Mouse (Mus musculus) kidney, embryonic 14.5 days (tissue): ENCODE results near the gene Tsks. TPM values are rescaled to one million over a fixed set of nuclear protein-coding genes. Genes with fewer than 3 reads are reported as not detected.

Source experiments
- ATAC-seq: fragments of 200-750 bp; cut with Nextera tagmentation; 2 replicates; pipeline ENCODE4 v1.8.0; 2017; ENCODE audit warnings: moderate number of reproducible peaks, mild to moderate bottlenecking, moderate TSS enrichment, moderate library complexity; ENCODE audit not compliant: low FRiP score, low TSS enrichment
- H3K27ac ChIP-seq: fragments of 300-500 bp; sonication (generic); 2 replicates; pipeline ENCODE4 v1.5.1; 2014; ENCODE audit warnings: low read depth, mild to moderate bottlenecking, low read length, moderate library complexity, mixed read lengths
- H3K27me3 ChIP-seq: fragments of 300-500 bp; sonication (generic); 2 replicates; pipeline ENCODE4 v1.6.1; 2014; ENCODE audit warnings: mild to moderate bottlenecking, low read length; ENCODE audit not compliant: control insufficient read depth, insufficient read depth
- H3K36me3 ChIP-seq: fragments of 300-500 bp; sonication (generic); 2 replicates; pipeline ENCODE4 v1.6.1; 2014; ENCODE audit warnings: low read length, mixed read lengths; ENCODE audit not compliant: control insufficient read depth, insufficient read depth
- H3K4me1 ChIP-seq: fragments of 300-500 bp; sonication (generic); 2 replicates; pipeline ENCODE4 v1.6.1; 2014; ENCODE audit warnings: low read length, mixed read lengths; ENCODE audit not compliant: control insufficient read depth, insufficient read depth
- H3K4me2 ChIP-seq: fragments of 300-500 bp; sonication (generic); replicated peaks from 2 replicates; pipeline ENCODE4 v1.6.1; 2014; ENCODE audit warnings: low read depth, mild to moderate bottlenecking, low read length
- H3K4me3 ChIP-seq: fragments of 300-500 bp; sonication (generic); 2 replicates; pipeline ENCODE4 v1.5.1; 2014; ENCODE audit warnings: mild to moderate bottlenecking, low read length
- H3K9ac ChIP-seq: fragments of 300-500 bp; sonication (generic); 2 replicates; pipeline ENCODE4 v1.6.1; 2014; ENCODE audit warnings: low read depth, mild to moderate bottlenecking, low read length, moderate library complexity
- H3K9me3 ChIP-seq: fragments of 300-500 bp; sonication (generic); 2 replicates; pipeline ENCODE4 v1.6.1; 2016; ENCODE audit warnings: low read length; ENCODE audit not compliant: control insufficient read depth
- WGBS: fragments of 180-500 bp; shearing (Covaris S2); extraction: QIAGEN DNeasy Blood & Tissue Kit; methylation state at CpG from one replicate; pipeline ENCODE4 v1.1.7; 2014; 5-methylcytosine and 5-hydroxymethylcytosine counted together
- polyA plus RNA-seq: library from polyadenylated mRNA; unstranded; fragments of >200 nt; fragmentation: Nextera tagmentation; extraction: Ambion mirVana; gene quantifications from 2 replicates; pipeline ENCODE4 v1.2.1, GENCODE M21; 2014

Gene Tsks
- polyA plus RNA-seq, 1 experiment from 2014 or later, result not detected

DNA sequence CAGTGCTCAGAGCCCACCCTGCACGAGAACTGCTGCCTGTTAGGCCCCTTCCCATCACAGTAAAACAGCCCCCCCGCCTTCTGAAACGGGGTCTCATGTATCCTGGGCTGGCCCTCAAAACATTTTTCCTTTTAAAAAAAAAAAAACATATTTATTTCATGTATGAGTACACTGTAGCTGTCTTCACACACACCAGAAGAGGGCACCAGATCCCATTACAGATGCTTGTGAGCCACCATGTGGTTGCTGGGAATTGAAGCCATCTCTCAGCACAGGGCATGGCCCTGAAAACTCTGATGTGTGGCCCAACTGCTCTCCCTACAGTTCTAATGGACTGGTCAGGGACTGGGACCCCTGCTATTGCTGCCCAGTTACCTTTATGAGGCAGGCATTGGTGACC is 35.3 kb downstream of the Tsks start:
- H3K36me3 ChIP-seq, result peaks cover 75% of the 10 kb centered on the region
- no peak for ATAC-seq
- peaks cover 6% of the 10 kb centered on the region; the same call in 1 of the 2 replicates for H3K4me1 ChIP-seq
- no peaks in the 10 kb centered on the region for H3K27me3 ChIP-seq
- H3K27ac ChIP-seq, result no peak overlapping the region
- no peaks in the 10 kb centered on the region for H3K9me3 ChIP-seq
- whole genome bisulfite sequencing, result 93% methylated on average over 3 of the region's 3 CpGs
- H3K9ac ChIP-seq, result no peak overlapping the region
- H3K4me3 ChIP-seq, result no peak overlapping the region
- H3K4me2 ChIP-seq, result no peak overlapping the region

DNA sequence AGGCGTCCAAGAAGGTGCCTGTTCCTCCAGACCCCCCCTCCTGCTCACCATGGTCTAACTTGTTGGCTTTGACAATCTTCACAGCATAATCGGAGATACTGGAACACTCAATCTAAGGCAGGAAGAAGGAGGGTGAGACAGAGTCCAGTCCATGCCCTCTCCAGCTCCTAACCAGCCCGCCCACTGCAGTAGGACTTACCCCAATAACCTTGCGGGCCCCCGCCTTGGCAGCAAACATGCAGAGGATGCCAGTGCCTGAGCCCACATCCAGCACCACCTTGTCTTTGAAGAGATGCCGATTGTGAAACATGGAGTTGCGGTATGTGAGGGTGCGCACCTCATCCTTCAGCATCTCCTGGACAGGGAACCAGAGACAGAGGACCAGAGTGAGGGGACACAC is 38.5 kb downstream of the Tsks start:
- peaks cover 70% of the 10 kb centered on the region for H3K36me3 ChIP-seq
- no peaks in the 10 kb centered on the region for H3K9me3 ChIP-seq
- H3K27ac ChIP-seq, result no peak overlapping the region
- H3K27me3 ChIP-seq, result no peaks in the 10 kb centered on the region
- H3K4me1 ChIP-seq, result peaks cover 15% of the 10 kb centered on the region
- H3K9ac ChIP-seq, result no peak overlapping the region
- H3K4me3 ChIP-seq, result no peak overlapping the region
- no peak overlapping the region for H3K4me2 ChIP-seq
- WGBS, result 94% methylated on average over 8 of the region's 8 CpGs
- no peak for ATAC-seq

GRCm38 (mm10) chr7:44983085-44983484 is 40.1 kb downstream of the Tsks start:
- WGBS, result 35% methylated on average over 6 of the region's 6 CpGs
- ATAC-seq, result no peak
- Histone ChIP-seq H3K27me3 (no peaks in the 10 kb centered on the region), H3K4me1 (peaks cover 17% of the 10 kb centered on the region), H3K4me3 (no peak overlapping the region; the same call in 1 of the 2 replicates), H3K27ac (no peak overlapping the region), H3K4me2 (no peak overlapping the region), H3K9ac (no peak overlapping the region), H3K36me3 (peaks cover 55% of the 10 kb centered on the region), H3K9me3 (no peaks in the 10 kb centered on the region)

GRCm38 (mm10) chr7:44983944-44984832 is 41.2 kb downstream of the Tsks start:
- H3K4me1 ChIP-seq, result peaks cover 24% of the 10 kb centered on the region
- peak overlapping the region; percentile 97 for H3K4me3 ChIP-seq
- no peak for ATAC-seq
- H3K36me3 ChIP-seq, result peaks cover 46% of the 10 kb centered on the region
- H3K27me3 ChIP-seq, result no peaks in the 10 kb centered on the region
- WGBS, result 73% methylated on average over 7 of the region's 7 CpGs
- peak overlapping the region; percentile 99; the same call in 1 of the 2 replicates for H3K9ac ChIP-seq
- H3K4me2 ChIP-seq, result peak overlapping the region; percentile 55
- H3K27ac ChIP-seq, result peak overlapping the region; percentile 24; the same call in 1 of the 2 replicates
- no peaks in the 10 kb centered on the region for H3K9me3 ChIP-seq

- WGBS, result 36% methylated on average over 3 of the region's 3 CpGs
- peaks cover 26% of the 10 kb centered on the region for H3K4me1 ChIP-seq
- peak overlapping the region; percentile 99; the same call in 1 of the 2 replicates for H3K9ac ChIP-seq
- peak overlapping the region; percentile 8; the same call in 1 of the 2 replicates for H3K27ac ChIP-seq
- ATAC-seq, result no peak
- H3K4me2 ChIP-seq, result peak overlapping the region; percentile 55
- H3K27me3 ChIP-seq, result no peaks in the 10 kb centered on the region
- peaks cover 43% of the 10 kb centered on the region for H3K36me3 ChIP-seq
- H3K9me3 ChIP-seq, result no peaks in the 10 kb centered on the region
- H3K4me3 ChIP-seq, result peak overlapping the region; percentile 97
These were observed 41.8 kb downstream of the Tsks start for GRCm38 (mm10) chr7:44984833-44985164.

DNA sequence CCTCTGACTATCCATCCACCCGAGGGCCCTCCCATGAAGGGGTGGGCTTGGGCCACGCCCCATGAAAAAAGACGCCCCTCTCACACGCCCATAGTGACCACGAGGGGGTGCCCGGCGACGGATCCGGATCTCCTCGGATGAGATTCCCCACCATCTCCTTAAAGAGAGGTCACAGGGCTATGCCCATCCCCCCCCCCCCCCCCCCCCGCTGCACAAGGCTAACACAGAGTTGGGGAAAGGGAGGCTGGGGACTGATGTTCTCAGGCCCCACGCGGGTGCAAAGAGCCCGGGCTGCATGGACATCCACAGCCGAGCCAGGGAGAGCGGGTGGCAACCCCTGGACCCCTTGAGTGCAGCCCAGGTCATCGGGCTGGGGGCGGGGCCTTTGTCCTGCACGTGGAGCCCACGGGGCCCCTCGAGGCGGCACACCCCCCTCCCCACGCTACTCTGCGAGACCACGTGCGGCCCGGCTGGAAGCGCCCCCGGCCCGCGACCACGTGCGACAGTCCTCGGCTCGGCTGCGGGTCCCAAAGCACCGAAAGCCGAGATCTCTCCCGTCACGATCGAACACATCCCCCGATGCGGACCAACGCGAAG is 42.7 kb downstream of the Tsks start:
- H3K9me3 ChIP-seq, result no peaks in the 10 kb centered on the region
- 0% methylated on average over 25 of the region's 45 CpGs for WGBS
- peak overlapping the region; percentile 99 for H3K9ac ChIP-seq
- peaks cover 26% of the 10 kb centered on the region for H3K4me1 ChIP-seq
- H3K4me3 ChIP-seq, result peak overlapping the region; percentile 97
- peak; percentile 33 for ATAC-seq
- H3K4me2 ChIP-seq, result peak overlapping the region; percentile 55
- no peaks in the 10 kb centered on the region for H3K27me3 ChIP-seq
- H3K36me3 ChIP-seq, result peaks cover 35% of the 10 kb centered on the region
- peak overlapping the region; percentile 98 for H3K27ac ChIP-seq

GRCm38 (mm10) chr7:44986192-44986878 is 43.3 kb downstream of the Tsks start, which contains the start of gene Prmt1:
Gene Prmt1, minus strand, starts transcription at chr7:44986568.
- Histone ChIP-seq H3K4me1 (peaks cover 26% of the 10 kb centered on the region), H3K27ac (peak within 1 kb of the TSS; percentile 98), H3K36me3 (peaks cover 30% of the 10 kb centered on the region), H3K9me3 (no peaks in the 10 kb centered on the region), H3K4me3 (peak within 1 kb of the TSS; percentile 97), H3K27me3 (no peaks in the 10 kb centered on the region), H3K9ac (peak within 1 kb of the TSS; percentile 99), H3K4me2 (peak within 1 kb of the TSS; percentile 68)
- WGBS, result under 1% methylated on average over 42 of the region's 42 CpGs
- peak; percentile 96 for ATAC-seq

DNA sequence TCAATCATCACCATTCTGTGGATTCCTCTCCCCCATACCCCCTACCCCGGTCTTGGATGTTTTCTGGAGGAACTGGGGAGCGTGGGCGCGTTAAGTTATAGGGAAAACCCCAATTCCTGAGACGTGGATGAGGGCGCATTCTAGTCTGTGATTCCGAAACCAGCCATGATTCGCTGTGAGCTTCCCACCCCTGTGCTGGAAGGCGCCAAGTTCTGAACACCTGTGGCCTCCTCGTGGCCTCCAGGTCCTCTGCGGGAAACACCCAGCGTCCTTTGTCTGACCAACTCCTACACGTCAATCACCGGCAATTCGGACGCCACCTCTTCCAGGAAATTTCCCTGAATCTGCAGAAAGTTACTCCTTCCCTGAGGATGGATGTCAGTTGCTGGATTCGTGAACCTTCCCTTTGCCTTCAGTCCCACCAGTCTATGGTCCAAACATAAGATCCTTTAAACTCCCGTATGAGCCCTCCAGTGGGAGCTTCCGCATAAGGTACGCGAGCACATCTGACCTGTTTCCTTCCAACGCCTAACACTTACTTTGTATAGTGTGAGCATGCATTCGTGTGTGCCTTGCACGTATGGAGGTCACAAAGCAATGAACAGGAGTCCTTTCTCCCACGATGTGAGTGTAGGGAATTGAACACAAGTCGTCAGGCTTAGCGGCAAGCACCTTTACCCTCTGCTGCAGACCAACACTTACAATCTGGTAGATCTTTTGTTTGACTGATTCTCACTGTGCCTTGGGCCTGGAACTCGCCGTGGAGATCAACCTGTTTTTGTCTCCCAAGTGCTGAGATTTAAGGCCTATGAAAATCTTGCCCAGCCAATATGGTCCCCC is 44.1 kb downstream of the Tsks start:
- no peaks in the 10 kb centered on the region for H3K9me3 ChIP-seq
- H3K4me1 ChIP-seq, result peaks cover 26% of the 10 kb centered on the region
- peak overlapping the region; percentile 68 for H3K4me2 ChIP-seq
- WGBS, result under 1% methylated on average over 29 of the region's 29 CpGs
- peak overlapping the region; percentile 97 for H3K4me3 ChIP-seq
- H3K27ac ChIP-seq, result peak overlapping the region; percentile 96
- peak; percentile 21 for ATAC-seq
- H3K36me3 ChIP-seq, result peaks cover 30% of the 10 kb centered on the region
- no peaks in the 10 kb centered on the region for H3K27me3 ChIP-seq
- H3K9ac ChIP-seq, result peak overlapping the region; percentile 82
